Mouse (Mus musculus): ENCODE measurements around the gene Nacc2. TPM values are rescaled to one million over a fixed set of nuclear protein-coding genes. Genes with fewer than 3 reads are reported as not detected.

Nacc2 gene
- polyA plus RNA-seq, 1 experiment from 2014 or later: 3.4 TPM

DNA sequence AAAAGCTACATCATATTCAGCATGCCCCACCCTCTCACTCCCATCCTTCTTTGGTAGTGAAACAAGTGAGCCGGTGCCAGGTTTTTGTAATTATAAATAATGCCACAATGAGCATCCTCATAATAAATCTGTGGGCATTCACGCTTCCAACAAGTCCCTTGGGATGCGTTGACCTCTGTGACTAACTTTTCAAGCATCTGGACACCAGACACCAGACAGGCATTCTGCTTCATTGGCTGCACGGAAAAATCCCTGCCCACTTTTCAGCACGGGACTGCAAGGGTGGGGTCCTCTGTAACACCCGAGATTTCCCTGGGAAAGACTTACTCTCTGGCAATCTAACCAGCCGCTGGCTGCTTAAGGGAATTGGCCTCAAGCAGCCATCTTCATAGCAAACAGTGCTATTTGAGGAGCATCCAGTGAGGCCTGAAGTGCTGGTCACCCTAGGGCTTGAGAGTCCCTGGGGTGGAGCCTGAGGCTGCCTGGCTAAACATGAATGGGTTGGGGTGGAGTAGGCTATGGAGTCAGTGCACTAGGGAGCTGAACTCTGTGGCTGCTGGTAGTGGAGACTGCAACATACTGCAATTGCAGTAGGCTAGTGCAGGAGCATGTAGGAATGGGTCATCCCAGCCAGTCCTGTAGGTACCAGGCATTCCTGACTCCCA lies 24.8 kb upstream of the Nacc2 start:
- ATAC-seq (ENCODE audit: insufficient read depth): no peak
- Histone ChIP-seq H3K27me3 (no peaks in the 10 kb centered on the region), H3K9ac (no peak overlapping the region), H3K4me2 (no peak overlapping the region), H3K36me3 (replicated peaks) (no peaks in the 10 kb centered on the region), H3K4me1 (replicated peaks) (no peaks in the 10 kb centered on the region; the same call in 1 of the 2 replicates), H3K4me3 (replicated peaks) (no peak overlapping the region), H3K27ac (replicated peaks) (no peak overlapping the region), H3K9me3 (replicated peaks) (no peaks in the 10 kb centered on the region)
- WGBS (ENCODE audit: insufficient replicate concordance): 68% methylated on average over 7 of the region's 7 CpGs

DNA sequence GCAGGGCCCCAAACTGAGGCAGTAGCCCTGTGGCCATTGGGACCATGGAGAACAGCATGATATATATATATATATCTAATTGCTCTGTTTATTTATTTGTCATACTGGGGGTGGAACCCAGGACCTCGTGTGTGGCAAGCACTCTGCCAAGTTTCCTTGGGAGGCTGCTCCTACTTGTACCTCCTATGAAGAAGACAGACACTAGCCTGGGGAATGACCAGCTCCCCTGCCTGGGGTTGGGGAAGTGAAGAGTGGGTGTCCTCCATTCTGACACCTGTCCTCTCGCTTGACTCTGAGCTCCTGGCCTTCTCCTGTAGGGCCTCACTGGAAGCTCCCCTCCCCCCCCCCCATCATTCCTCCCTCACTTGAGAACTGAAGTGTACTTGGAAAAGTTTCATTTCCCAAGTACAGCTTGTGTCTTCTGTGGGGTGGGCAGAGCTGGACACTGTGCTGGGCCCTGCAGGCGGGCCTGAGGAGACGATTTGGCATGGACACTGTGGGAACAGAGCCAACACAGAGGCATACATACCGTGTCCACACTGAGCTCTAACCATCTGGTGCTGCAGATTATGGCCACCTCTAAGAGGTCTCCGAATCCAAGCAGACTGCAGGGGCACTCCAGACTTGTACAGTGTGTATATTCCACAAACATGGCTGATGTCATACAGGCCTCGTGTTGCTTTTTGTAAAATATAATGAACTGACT lies 23.5 kb upstream of the Nacc2 start:
- H3K4me2 ChIP-seq: no peak overlapping the region
- 58% methylated on average over 7 of the region's 7 CpGs for WGBS (ENCODE audit: insufficient replicate concordance)
- H3K9me3 ChIP-seq (replicated peaks): no peaks in the 10 kb centered on the region
- no peak overlapping the region for H3K4me3 ChIP-seq (replicated peaks)
- H3K27me3 ChIP-seq: no peaks in the 10 kb centered on the region
- no peaks in the 10 kb centered on the region for H3K36me3 ChIP-seq (replicated peaks)
- H3K4me1 ChIP-seq (replicated peaks): peaks cover 5% of the 10 kb centered on the region
- ATAC-seq (ENCODE audit: insufficient read depth): 0 out of 2 replicates have a peak, but pooled peaks have one; percentile 28
- no peak overlapping the region for H3K27ac ChIP-seq (replicated peaks)
- no peak overlapping the region; the same call in 1 of the 2 replicates for H3K9ac ChIP-seq

DNA sequence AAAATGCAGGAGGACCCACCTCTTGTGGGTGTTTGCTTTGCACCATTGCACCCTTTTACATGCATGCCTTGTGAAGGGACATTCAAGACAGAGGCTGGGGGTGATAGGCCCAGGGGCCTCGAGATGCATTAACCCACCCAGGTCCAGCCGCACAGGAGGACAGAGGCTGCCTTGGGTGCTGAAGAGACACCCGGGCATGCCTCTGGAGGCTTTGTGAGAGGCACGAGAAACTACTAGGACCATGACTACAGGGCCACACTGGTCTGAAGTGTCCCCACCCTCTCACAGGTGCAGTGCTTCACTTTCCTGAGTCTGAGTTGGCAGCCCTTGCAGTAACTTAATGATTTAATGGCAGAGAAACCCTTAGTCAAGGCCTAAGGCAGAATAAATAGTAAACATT lies 22.1 kb upstream of the Nacc2 start:
- no peak overlapping the region for H3K27ac ChIP-seq (replicated peaks)
- H3K4me2 ChIP-seq: no peak overlapping the region
- no peaks in the 10 kb centered on the region for H3K27me3 ChIP-seq
- no peaks in the 10 kb centered on the region for H3K9me3 ChIP-seq (replicated peaks)
- no peaks in the 10 kb centered on the region for H3K36me3 ChIP-seq (replicated peaks)
- no peak for ATAC-seq (ENCODE audit: insufficient read depth)
- no peak overlapping the region for H3K9ac ChIP-seq
- WGBS (ENCODE audit: insufficient replicate concordance): 67% methylated on average over 4 of the region's 4 CpGs
- H3K4me1 ChIP-seq (replicated peaks): peaks cover 14% of the 10 kb centered on the region
- H3K4me3 ChIP-seq (replicated peaks): no peak overlapping the region

DNA sequence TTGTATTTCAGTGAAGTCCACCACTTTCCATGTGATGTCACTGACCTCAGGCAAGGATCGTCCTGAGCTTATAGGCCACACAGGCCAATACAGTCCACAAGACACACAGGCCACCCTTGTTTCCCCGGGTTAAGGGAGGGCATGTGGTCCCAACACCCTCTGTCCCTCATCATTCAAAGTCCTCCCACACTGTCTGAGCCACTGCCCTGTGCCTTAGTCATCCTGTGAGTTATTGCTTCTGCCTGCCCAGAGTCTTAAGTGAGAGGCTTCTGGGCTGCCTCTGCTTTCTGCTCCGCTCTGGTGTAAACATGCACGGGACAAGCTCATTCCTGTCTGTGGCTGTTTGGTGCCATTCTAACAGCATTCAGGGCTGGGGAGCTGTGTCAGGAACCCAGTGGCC lies 21.3 kb upstream of the Nacc2 start:
- no peak overlapping the region for H3K4me3 ChIP-seq (replicated peaks)
- no peak for ATAC-seq (ENCODE audit: insufficient read depth)
- H3K4me1 ChIP-seq (replicated peaks): peaks cover 19% of the 10 kb centered on the region
- H3K4me2 ChIP-seq: no peak overlapping the region
- H3K27me3 ChIP-seq: no peaks in the 10 kb centered on the region
- no peak overlapping the region for H3K27ac ChIP-seq (replicated peaks)
- 72% methylated on average over 4 of the region's 4 CpGs for WGBS (ENCODE audit: insufficient replicate concordance)
- no peaks in the 10 kb centered on the region for H3K9me3 ChIP-seq (replicated peaks)
- no peak overlapping the region for H3K9ac ChIP-seq
- H3K36me3 ChIP-seq (replicated peaks): no peaks in the 10 kb centered on the region

DNA sequence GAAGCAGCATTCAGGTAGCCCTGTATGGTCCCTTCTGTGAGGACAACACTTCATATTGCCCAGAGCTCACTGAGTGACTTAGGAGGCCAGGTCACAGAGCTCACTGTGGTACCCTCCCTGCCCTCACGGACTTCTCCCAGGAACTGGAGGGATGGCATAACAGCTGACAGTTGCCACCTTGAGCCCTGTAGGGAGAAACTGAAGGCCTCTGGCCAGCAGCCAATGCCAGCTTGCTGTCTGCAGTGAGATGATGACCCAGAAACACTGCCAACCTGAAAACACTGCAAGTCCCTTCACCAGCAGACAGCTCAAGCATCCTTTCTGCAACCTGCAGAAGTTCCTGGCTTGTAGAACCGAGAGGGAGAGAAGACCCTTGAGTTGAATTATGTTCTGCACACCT lies 20.5 kb upstream of the Nacc2 start:
- Histone ChIP-seq H3K27ac (replicated peaks) (no peak overlapping the region), H3K27me3 (no peaks in the 10 kb centered on the region), H3K9ac (no peak overlapping the region), H3K4me3 (replicated peaks) (no peak overlapping the region), H3K4me1 (replicated peaks) (peaks cover 27% of the 10 kb centered on the region), H3K9me3 (replicated peaks) (no peaks in the 10 kb centered on the region), H3K4me2 (no peak overlapping the region), H3K36me3 (replicated peaks) (no peaks in the 10 kb centered on the region)
- 66% methylated on average over 2 of the region's 2 CpGs for WGBS (ENCODE audit: insufficient replicate concordance)
- no peak for ATAC-seq (ENCODE audit: insufficient read depth)

DNA sequence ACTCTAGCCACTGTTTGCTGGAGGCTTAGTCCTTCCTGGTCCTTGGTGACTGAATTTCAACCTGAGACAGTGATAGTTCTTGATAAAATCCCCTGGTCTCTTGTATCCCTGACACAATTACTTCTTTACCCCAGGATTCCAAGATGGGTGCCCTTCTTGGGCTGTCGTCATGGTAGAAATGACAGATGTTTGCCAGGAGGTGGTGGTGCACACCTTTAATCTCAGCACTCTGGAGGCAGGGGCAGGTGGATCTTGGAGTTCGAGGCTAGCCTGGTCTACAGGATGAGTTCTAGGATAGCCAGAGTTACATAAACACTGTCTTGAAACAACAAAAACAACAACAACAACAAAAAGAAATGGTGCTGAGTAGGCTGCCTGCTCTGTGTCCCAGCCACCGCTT lies 20.0 kb upstream of the Nacc2 start:
- Histone ChIP-seq H3K4me2 (no peak overlapping the region), H3K4me3 (replicated peaks) (no peak overlapping the region), H3K9me3 (replicated peaks) (no peaks in the 10 kb centered on the region), H3K27ac (replicated peaks) (no peak overlapping the region), H3K36me3 (replicated peaks) (0 out of 2 replicates have a peak, but pooled peaks cover 3% of the 10 kb centered on the region), H3K27me3 (no peaks in the 10 kb centered on the region), H3K9ac (no peak overlapping the region), H3K4me1 (replicated peaks) (peaks cover 33% of the 10 kb centered on the region)
- ATAC-seq (ENCODE audit: insufficient read depth): no peak
- WGBS (ENCODE audit: insufficient replicate concordance): 75% methylated on average over 3 of the region's 3 CpGs

DNA sequence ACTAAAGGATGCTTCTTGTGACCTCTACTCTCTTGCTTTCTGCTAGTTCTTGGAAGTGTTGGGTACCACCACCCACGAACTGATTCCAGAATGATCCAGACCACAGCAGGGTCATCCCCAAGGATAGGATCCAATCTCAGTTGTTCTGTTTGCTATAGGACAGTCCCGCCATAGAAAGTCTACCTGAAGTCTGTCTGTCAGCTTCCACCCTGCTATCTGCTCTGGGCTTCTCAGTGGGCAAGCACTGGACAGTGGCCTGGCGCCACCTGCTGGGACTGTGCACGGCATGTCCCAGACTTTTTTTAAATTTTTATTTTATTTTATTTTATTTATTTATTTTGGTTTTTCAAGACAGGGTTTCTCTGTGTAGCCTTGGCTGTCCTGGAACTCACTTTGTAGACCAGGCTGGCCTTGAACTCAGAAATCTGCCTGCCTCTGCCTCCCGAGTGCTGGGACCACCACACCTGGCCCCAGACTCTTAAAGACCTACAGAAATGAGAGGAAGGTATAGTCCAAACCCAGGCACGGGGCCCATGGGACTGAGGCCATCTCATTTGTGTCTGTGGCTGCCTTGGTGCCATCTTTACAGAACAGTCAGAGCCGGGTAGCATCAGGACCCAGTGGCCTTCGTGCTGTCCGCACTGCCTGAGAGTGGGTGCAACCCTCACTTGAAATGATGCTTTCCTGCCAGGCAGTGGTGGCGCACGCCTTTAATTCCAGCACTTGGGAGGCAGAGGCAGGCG lies 19.0 kb upstream of the Nacc2 start:
- H3K9me3 ChIP-seq (replicated peaks): no peaks in the 10 kb centered on the region
- ATAC-seq (ENCODE audit: insufficient read depth): no peak

DNA sequence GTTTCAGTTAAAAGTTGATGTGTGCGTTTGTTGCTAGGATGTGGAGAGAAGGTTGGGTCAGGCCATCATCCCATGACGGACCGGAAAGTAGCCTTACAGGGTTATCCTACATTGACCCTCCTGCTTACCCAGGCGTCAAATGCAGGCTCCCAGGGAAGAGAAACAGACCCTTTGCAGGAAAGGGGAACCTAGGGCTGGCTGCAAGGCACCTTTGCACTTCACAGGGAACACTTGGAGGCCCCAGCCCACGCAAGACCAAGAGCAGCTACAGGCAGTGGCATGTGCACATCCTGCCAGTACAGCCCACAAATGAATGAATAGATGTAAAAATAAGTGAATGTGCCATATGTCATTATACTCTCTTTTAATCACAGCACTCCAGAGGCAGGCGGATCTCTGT lies 17.9 kb upstream of the Nacc2 start:
- peak overlapping the region; percentile 92 for H3K9ac ChIP-seq
- H3K9me3 ChIP-seq (replicated peaks): no peaks in the 10 kb centered on the region
- H3K36me3 ChIP-seq (replicated peaks): peaks cover 15% of the 10 kb centered on the region
- H3K4me2 ChIP-seq: peak overlapping the region; percentile 88
- WGBS (ENCODE audit: insufficient replicate concordance): 14% methylated on average over 6 of the region's 6 CpGs
- ATAC-seq (ENCODE audit: insufficient read depth): no peak
- H3K27ac ChIP-seq (replicated peaks): peak overlapping the region; percentile 86
- peak overlapping the region; percentile 92 for H3K4me3 ChIP-seq (replicated peaks)
- peaks cover 50% of the 10 kb centered on the region for H3K4me1 ChIP-seq (replicated peaks)
- H3K27me3 ChIP-seq: no peaks in the 10 kb centered on the region

More for the DNA sequence above, 19.0 kb upstream of the Nacc2 start:
- no peak overlapping the region for H3K4me2 ChIP-seq
- peaks cover 42% of the 10 kb centered on the region for H3K4me1 ChIP-seq (replicated peaks)
- 64% methylated on average over 12 of the region's 12 CpGs for WGBS (ENCODE audit: insufficient replicate concordance)
- peak overlapping the region; percentile 33; the same call in 1 of the 2 replicates for H3K27ac ChIP-seq (replicated peaks)
- H3K4me3 ChIP-seq (replicated peaks): no peak overlapping the region
- H3K36me3 ChIP-seq (replicated peaks): peaks cover 12% of the 10 kb centered on the region
- no peak overlapping the region for H3K9ac ChIP-seq
- H3K27me3 ChIP-seq: no peaks in the 10 kb centered on the region

DNA sequence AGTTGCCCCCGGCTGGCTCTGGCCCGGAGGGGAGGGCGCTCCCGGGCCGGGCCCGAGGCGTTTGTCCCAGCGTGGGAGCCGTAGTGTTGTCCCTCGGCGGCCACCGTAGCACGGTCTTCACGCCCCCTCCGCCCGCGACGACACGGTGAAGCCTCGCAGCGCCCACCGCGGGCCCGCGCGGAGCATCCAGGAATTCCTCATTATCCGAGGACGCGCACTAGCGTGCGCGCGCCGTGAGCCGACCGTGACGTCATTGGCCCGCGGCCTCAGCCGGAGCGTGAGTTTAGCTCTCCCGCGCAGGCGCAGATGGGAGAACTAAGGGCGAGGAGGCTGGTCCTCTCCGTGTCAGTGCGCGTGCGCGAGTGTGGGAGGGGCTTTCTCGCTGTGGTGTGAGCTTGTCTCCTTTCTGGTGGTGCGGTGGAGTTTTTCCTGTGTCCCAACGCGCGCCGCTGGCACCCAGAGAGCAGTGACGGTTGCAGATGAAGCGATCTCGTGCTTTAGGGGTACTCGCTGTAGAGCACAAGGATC lies 17.3 kb upstream of the Nacc2 start:
- peak overlapping the region; percentile 92 for H3K9ac ChIP-seq
- H3K4me2 ChIP-seq: peak overlapping the region; percentile 88
- no peaks in the 10 kb centered on the region for H3K27me3 ChIP-seq
- peak overlapping the region; percentile 92 for H3K4me3 ChIP-seq (replicated peaks)
- peak overlapping the region; percentile 86 for H3K27ac ChIP-seq (replicated peaks)
- peaks cover 50% of the 10 kb centered on the region for H3K4me1 ChIP-seq (replicated peaks)
- no peaks in the 10 kb centered on the region for H3K9me3 ChIP-seq (replicated peaks)
- WGBS (ENCODE audit: insufficient replicate concordance): under 1% methylated on average over 60 of the region's 60 CpGs
- ATAC-seq (ENCODE audit: insufficient read depth): peak; percentile 82
- peaks cover 20% of the 10 kb centered on the region for H3K36me3 ChIP-seq (replicated peaks)

DNA sequence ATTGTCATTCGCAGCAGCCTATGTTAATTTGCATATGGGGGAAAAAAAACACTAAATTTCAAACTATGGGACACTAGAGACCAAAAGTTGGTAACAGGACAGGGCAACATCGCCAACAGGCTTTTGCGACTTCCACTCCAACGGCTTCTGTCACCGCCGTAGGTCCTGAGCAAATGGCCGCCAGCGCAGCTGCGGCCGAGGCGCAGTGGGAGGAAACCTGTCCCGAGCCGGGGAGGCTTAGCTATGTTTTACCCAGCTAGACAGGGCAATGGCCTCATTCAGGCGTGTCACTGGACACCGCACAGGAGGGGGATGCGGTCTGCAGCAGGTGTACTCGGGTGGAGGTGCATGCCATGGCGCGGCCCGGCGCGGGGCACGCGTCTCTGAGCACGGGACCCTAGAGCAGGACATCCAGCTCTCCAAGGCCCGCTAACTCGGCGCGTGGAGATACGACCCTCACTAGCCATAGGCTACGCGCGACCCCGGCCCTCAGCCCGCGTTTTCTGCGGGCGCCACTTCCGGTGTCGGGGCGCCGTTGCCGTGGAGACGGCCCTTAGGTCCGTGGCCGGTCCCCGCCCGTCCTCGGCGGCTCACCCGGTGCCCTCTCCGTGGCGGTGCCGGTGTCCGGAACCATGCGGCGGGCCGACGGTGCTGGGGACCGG lies 16.7 kb upstream of the Nacc2 start:
- peak; percentile 75 for ATAC-seq (ENCODE audit: insufficient read depth)
- peaks cover 21% of the 10 kb centered on the region for H3K36me3 ChIP-seq (replicated peaks)
- H3K9me3 ChIP-seq (replicated peaks): no peaks in the 10 kb centered on the region
- H3K4me3 ChIP-seq (replicated peaks): peak overlapping the region; percentile 92
- WGBS (ENCODE audit: insufficient replicate concordance): under 1% methylated on average over 60 of the region's 60 CpGs
- H3K27me3 ChIP-seq: no peaks in the 10 kb centered on the region
- H3K27ac ChIP-seq (replicated peaks): peak overlapping the region; percentile 86
- H3K9ac ChIP-seq: peak overlapping the region; percentile 92
- peak overlapping the region; percentile 88 for H3K4me2 ChIP-seq
- H3K4me1 ChIP-seq (replicated peaks): peaks cover 50% of the 10 kb centered on the region

Data from liver, embryonic 15.5 days (tissue).